Mouse (Mus musculus) T-helper 17 cell (primary cell): ENCODE measurements around the gene Slc39a11.

Experiments used
- in situ Hi-C, 2 experiments: fragments of 300-600 bp; cut with MboI, MseI; formaldehyde crosslinking; loops; 1 replicate in 1 of 2; 2 replicates in 1 of 2; pipeline ENCODE4 v1.15.1; 2025; ENCODE audit warnings: high pct_unique_total_duplicates in 2 of 2

Slc39a11 gene

DNA sequence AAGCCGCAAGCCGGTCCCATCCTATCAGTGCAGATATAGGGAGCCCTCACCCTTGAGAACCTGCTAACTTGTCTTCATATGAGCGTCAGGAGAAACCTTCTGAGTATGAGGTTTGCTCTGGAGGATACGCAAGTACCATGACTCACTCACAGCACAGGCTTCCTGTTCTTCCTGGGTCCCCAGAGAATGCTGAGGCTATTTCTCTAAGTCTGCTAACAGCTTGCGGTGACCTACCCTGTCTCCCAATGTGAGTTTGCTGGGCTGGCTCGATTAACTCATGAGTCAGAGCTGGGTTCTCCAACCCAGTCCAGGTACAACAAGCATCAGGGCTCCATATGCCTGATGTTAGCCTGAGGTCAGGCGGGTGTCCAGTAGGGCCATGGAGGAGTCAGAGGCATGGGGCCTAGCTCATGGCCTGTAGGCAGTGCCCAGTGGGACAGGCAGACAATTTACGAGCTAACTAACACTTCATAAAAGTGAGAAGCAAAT is 381.0 kb downstream of the Slc39a11 start:
- in situ Hi-C loops: no loop called here

DNA sequence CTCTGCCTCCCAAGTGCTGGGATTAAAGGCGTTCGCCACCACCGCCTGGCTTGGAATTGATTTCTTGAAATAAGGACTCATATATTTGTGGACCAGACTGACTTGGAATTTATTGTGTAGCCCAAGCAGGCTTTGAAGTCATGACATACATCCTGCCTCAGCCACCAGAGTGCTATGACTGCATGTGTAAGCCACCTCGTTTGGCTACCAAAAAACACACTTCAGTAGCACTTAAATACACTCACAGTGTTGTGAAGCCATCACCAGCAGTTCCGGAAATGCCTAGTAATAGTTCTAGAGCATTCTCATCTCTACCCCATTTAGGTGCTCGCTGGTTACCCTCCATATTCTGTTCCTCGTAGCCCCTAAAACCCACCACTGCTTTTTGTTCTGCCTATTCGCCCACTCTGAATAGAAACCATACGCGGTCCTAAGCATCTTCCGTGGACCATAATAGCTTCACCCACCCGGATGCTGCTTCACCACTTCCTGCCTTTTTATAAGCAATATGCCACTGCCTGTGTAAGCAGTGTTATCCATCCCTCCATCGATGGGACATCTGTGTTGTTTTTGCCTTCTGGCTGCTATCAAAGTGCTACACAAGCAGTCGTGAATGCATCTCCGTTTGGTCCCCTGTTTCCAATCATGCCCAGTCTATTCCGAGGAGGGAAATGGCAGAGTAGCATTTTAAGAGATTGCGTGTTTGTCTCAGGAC is 382.2 kb downstream of the Slc39a11 start:
- in situ Hi-C loops: no loop called here

DNA sequence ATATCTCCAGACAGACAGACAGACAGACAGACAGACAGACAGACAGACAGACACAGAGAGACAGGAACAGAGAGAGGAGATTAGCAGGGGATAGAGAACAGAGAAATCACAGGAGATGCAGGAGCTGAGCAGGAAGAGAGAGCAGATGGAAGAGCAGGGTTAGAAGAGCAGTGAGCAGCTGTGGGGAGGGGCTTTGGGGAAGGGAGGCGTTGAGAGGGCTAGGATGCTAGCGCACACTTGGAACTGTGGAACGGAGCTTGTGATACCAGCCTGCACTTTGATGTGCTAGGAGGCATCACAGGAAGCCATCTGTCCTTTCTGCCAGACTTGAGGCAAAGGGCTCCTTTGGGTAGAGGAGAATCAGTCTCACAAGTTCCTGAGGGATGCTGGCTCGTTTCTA is 383.2 kb downstream of the Slc39a11 start:
- in situ Hi-C loops: no loop called here

DNA sequence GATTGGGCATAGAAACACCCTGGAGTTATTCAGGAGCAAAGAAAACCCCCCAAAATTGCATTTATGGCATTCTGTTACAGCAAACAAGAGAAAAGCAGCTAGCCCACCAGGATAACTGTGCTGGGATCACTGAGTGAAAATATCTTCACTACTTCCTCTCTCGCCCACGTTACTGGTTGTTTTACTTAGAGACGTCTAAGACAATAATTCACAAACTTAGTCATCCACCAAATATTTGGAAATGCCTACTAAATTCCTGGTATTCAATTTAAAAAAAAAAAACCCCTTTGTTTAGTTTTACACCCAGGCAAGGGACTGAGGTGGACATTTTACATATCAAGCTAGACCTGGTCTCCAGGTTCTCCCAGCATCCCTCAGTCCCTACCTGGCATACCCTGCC is 384.3 kb downstream of the Slc39a11 start:
- in situ Hi-C loops: no loop called here

DNA sequence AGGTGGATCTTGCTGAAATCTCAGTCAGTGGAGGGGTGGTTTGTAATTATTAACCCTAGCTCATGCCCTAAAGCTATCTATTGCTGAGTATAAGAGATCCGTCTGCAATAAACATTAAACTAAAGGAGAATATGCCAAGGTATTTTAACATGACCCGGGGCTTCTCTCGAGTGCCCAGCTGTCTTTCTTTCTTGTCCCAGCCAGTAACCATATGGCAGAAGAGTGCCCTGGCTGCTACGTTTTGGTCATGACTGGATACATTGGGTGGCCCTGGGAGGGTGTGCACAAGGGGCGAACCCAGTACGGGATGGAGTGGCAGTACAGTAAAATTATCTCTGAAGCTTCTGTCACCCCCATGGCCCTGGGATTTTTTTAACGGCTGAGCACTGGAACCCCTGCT is 385.9 kb downstream of the Slc39a11 start:
- in situ Hi-C loops: no loop called here

DNA sequence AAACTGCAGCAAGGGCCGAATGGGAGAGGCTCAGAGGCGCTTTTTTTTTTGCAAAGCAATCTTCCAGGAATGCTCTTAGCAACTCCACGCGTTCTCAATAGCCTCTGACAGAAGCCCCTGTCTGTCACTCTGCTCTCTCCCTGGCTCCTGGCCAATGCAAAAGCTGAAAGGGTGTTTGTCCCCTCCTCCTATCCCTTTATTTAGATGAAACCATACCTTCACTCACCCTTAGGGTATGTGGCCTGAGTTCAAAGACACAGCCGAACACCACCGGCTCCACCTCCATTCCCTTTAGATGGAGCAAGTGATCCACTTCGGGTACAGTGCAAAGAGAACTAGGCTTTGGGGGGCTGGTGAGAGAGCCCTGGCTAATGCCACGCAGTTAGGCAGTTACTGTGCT is 387.8 kb downstream of the Slc39a11 start:
- in situ Hi-C loops: no loop called here

DNA sequence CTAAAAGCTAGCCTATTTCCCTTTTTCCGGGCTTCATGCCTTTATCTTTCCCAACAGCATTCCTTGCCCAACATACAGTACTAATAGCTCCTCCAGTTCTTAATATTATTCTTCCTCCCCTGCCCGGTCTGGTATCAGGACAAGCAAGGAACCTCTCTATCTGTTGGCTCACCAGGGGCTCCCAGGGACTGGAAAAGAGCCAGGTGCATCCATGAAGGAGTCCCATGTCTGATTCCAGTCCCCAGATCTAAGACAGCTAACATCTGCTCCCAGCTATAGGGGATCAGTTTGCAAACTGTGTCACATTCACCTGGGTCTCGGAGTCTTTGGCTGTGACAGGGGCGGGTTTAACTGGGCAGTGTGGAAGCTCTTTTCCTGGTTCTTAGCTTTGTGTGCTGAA is 388.5 kb downstream of the Slc39a11 start:
- in situ Hi-C loops: no loop called here

DNA sequence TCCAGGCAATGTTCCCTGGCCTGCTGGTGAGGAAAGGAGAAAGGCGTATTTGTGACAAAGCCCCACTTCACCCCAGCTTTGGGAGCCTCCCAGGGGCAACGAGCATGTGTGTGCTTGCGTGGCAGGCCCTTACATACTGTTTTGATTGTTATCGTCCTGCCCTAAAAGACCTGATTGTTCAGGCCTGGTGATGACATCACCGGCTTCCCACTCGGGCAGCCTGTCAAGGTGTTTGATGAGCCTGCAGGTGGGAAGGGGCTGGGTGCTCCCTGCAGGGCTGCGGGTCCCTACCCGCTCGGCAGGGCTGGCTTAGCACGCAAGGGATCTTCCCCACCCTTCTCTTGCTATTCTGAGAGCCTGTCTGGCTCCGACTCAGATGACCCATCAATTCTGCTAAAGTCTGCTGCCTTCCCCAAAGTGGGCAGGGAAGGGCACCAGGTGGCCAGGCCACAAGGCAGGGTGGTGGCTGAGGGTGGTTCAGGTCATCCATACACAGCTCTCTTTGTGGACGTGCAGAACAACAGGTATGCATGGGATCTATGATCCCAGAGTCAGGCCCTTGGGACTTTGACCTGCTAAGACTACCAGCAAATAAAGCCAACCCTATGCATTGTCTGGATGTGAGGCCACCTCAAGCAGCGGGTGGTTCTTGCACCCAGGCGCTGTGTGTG is 390.0 kb downstream of the Slc39a11 start:
- in situ Hi-C loops: no loop called here

DNA sequence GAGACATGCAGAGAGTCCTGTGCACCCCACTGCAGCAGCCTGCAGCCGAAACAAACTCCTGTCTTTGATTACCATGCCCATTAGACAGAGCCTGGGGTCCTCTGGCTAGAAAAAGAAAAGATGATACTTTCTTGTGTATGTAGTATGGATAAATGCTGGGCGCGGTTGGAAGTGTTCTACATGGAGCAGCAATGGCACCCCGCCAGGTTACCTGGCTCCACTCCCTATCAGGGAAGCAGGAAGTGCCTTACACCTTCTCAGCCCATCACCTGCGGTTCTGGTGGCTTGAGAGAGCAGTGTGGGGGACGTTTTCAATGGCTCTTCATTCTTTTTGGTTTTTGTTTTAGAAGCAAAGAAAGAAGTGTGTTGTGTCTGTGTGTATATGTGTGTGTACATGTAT is 391.9 kb downstream of the Slc39a11 start:
- in situ Hi-C loops: no loop called here

DNA sequence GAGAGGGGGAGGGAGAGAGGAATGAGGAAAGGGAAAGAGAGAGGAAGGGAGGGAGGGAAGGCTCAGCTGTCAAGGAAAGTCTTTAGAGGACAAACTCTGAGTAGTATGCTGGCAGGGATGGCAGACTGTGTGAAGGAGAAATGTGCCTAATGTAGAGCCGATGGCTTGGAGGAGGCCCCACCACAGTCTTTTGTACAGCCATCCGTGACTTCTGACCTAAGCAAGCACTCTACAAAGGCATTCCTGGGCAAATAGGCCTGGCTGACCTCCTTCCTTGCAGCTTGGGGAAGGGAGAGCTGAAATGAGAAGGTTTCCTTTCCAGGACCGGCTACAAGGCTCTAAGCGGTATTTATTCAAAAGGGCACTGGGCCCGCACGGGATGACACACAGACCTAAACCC is 395.2 kb downstream of the Slc39a11 start:
- in situ Hi-C loops: no loop called here

DNA sequence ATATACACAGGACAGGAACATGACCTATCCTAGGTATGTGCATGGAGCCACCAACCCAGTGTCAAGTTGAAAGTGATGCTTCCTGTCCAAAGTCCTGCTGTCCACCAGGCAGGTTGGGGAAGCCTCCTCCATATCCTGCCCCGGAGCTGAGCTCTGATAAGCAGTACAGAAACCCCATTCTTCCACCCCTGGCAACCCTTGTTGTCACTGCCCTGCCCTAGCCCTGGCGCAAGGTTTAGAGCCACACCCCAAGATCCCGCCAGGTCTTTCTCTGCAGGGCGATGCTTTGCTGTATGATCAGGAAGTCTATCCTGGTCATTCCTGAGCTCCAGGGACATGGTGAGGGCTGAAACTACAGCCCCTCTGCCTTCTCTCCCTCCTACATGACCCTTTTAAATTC is 396.7 kb downstream of the Slc39a11 start:
- in situ Hi-C loops: no loop called here

DNA sequence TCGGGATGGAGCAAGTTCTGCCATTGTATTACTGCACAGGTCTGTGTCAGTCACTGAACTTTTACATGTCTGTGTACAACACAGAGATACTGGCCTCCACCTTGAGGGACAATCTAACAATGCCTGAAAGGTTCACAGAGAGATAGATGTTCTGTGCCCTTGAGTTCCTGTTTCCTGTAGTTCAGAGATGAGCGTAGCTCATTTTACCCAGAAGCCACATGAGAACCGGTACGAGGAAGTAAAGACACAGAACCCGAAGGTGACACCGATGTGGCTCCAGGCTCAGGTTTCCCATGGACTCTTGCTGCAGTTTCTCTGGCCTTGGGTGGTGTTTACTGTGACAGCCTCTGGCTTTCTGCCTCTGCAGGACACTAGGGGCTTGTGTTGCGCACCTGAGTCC is 398.7 kb downstream of the Slc39a11 start:
- in situ Hi-C loops: no loop called here

DNA sequence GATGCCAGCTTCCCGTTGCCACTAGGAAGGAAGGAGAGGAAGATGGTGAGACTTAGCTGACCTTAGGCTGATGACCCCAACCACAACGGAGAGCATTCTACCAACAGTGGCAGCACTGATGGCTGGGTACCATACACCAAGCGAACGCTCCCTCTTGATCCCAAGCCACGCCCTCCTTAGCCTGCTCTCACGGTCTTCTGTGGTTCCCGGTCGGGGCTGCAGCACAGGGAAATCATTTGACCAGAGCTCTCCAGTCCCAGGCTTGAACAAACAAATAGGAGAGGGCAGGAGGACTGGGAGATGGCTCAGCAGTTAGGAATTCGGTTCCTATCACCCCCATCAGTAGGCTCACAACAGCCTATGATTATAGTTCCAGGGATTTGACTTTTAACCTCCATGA is 403.4 kb downstream of the Slc39a11 start:
- in situ Hi-C loops: no loop called here

DNA sequence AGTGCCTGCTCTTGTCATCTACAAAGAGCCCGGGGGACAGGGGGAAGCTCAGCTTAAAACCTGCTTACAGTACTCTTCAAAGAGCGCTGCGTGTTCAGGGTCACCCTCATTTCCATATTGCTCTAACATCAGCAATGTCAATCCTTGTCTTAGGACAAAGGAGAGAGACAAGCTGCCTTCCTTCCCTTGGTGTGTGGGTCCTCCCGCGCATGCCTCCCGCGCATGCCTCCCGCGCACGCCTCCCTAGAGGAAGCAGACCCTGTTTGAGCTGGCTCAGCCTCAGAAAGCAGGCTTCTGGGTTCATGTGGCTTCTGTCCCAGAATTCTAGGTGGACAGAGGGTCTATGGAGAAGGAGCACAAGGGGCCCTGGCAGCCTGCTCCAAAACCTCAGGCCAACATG is 404.2 kb downstream of the Slc39a11 start:
- in situ Hi-C loops: no loop called here

DNA sequence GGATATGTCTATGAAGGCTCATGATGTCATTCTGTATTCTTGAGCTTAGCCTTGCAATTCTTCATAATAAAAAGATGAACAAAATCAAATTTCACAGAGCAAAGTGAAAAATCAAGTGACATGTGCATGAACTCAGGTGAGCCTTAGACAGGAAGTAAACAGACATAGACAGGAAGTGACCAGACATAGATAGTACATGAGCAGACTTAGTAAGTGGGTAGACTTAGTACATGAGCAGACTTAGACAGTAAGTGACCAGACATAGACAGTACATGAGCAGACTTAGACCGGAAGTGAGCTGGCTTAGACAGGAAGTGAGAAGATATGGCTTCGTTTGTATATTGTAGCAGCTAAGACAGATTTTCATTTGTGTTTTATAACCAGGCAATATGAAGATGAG is 415.4 kb downstream of the Slc39a11 start:
- in situ Hi-C loops: no loop called here

DNA sequence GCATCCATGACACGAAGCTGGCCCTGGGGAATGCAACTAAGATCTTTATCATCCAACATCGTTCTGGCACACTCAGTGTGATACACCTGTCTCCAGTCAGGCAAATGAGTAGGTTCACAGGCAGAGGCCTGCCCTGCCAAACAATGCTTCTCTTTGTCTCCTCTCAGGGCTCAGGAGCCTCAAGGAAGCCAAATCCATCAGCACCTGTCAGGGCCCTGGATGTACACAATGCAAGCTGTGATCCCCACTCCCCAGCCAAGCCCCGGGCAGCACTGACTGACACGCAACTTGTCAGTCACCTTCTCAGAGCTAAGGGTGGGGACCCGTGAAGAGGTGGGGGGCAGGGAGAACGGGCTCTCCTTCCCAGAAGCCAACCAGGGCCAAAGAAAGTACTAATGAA is 417.8 kb downstream of the Slc39a11 start:
- in situ Hi-C loops: no loop called here

DNA sequence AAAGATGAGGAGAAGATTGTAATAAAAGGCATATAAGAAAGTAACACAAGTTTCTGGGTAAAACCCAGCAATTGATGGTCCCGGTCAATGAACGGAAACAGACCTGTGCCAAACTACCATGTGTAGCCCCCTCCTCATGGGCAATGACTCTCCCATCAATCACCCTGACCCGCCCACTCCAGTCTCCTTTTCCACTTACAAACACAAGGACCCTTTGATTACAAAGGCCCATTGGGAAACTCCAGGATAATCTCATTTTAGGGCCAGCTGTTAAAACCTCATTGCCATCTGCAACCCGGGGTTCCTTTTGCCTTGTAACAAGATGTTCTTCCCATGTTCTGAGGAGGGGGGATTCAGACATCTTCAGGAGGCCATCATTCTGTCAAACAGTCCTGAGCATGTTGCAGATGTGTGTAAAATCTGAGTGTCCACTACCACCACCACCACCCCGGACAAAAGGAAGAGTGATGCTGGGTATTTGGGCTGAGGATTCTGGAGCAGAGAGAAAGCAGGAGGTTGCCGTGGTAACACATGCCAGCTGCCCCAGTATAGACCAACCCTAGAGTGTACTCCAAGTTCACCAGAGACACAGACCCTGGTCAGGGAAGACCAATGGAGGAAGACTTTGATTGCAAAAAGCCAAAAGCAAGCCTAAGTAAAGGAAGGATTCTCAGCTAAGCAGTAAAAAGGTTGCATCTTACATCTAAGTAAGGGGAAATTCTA is 419.3 kb downstream of the Slc39a11 start:
- in situ Hi-C loops: no loop called here

DNA sequence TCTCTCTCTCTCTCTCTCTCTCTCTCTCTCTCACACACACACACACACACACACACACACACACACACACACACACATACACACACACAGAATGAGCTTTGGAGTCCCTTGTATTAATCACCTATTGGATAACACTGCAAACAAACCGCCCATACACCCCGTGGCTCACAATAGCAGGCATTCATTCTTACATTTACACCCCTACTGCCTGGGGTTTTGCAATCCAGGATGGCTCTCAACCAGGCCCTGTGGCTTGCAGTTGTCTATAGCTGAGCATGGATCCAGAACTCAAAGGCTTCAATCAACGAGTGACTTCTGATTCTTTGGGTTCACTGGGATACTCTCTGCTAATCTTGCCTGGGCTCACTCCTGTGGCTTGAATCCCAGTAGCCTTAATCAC is 424.1 kb downstream of the Slc39a11 start:
- in situ Hi-C loops: no loop called here

DNA sequence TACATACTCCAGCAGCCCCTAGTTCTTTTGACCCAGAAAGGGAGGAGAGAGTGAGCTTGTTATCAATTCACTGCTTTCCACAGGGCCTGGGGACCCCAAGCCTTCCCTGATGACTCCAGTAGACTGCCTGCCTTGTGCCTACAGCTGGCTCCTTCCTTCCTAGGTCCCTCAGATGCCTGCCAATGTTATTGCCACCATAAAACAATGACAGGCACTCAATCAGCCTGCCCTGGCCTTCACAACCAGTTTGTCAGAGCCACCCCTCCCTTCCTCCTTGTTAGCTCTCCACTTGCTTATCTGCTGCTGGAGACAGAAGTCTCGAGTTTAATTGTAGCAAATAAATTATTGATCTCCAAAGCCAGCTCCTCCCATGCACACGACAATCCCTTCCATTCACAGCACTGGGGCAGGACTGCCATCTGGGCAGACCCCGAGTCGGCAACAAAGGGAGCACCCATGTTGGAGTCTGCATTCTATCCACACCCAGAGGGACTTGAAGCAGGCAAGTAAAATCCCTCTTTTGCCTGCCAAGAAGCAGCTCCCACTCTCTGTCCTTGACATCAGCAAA is 426.0 kb downstream of the Slc39a11 start:
- in situ Hi-C loops: no loop called here

DNA sequence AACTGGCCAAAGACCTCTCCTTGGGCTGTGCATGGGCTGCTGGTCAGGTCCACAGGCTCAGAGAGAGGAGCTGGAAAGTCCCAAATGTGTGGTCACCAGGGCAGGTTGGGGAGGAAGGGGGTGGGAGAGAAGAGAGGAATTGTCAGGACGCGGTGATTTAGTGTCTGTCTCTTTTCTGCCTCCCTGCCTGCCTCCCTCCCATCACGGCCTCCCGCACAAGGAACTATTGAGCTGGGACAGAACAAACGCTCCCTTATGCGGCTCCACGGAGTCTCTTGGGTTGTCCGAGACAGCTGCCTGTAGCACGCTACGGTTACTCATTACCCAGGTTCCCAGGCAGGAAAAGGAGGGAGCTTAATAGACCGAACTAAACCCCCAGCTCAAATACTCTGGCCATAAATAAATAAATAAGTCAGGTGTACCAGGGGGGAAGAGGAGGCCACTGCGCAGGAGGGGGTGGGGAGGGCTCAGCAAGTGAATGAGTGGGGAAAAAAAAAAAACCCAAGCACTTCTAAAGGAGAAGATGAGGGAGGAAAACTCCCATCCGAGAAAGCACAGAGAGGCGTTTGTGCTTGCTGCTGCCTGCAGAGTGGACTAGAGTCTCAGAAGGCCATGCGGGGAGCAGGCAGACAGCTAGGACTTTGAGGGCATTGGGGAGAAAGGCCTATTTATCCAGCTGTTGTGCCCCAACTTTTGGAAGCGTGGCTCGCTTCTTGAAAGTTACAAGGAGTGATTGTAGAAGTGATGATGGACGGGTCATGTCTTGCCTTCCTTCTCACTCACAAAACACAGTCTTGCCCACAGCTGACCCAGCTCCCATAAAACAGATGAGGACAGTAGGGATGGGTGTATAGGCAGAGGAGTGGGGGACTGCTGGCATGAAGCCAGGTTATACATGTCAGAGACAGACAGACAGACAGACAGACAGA is 428.3 kb downstream of the Slc39a11 start:
- in situ Hi-C loops: no loop called here

DNA sequence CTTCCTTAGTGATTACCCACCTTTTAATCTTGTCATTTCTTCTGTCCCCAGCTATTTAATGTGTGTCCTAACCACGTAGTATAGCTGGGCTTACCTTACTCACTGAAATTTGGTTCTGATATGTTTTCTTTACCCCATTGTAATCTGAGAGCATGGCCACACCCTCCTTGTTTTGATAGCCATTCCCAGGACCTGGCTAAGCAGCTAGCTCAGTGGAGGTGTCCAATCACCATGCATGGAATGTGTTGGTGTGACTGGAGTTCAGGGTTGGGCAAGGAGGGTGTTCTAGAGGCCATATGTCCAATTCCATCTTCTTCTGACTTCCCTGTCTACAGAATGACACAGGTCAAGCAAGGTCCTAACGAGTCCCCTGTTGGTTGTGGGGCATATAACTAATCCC is 429.2 kb downstream of the Slc39a11 start:
- in situ Hi-C loops: no loop called here
